Mouse (Mus musculus) natural killer cell, adult 2 months (primary cell): Measurements from ENCODE around the gene Tpk1.

ENCODE experiments used
- DNase-seq, 2 experiments: peaks; one replicate each; pipeline ENCODE4 v3.0.0; 2022; ENCODE audit warnings: low spot score in 2 of 2

The Tpk1 gene

GRCm38 (mm10) chr6:43354562-43355241, 311.4 kb downstream of the Tpk1 start:
- DNase-seq, result no peak

DNA sequence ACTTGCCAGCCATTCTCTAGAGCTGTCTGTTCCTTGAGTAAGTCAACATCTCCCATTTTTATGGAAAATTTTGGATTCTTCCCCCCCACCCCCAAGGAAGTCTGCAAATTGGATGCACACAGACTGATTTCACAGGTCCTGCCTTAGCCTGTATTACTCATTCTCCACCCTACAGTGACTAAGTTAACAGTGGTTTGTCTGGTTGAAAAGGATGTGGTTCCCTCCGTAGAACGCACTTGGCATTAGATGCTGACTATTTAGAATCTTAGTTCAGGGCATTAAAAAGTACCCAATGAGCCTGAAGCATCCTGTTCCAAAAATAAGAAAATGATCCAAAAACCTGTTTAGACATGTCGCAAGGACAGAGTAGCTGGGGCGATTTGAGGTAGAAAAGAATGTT, 312.6 kb downstream of the Tpk1 start:
- DNase-seq, result no peak

DNA sequence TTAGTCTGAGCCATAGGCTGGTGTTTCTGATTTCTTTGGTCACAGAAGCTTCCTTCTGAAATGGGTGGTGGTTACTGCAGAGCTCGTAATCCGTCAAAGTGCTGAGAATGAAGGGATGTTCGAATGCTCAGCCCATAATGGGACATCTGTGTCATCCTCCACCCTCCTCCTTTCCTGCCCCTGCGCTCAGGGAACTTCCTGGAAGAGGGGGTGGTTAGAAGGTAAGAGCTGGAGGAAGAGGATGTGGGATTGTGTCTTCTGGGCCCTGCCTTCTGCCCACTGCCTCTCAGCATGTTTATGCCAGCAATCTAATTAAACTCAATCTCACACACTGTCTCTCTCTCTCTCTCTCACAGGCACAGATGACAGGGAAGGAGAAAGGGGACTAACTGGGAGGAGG, 317.0 kb downstream of the Tpk1 start:
- DNase-seq, result no peak

DNA sequence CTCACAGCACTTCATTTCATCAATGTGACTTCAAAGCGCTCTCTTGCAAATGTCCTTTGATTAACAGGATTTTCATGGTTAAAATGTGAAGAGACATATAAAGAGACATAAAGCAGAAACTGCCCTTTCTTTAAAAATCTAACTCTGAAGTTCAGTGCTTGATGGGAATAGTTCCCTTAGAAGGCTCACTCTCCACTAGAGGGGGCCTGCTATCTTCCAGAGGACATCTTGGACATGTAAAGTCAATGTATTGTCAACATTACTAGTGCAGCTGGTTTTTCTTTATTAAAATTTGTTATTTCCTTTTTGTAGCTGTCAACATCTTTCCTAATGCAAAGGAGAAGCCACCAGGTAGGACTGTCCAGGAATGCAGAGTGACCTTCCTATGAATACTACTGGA, 318.4 kb downstream of the Tpk1 start:
- DNase-seq, result no peak

GRCm38 (mm10) chr6:43343006-43343405, 323.1 kb downstream of the Tpk1 start:
- no peak for DNase-seq

DNA sequence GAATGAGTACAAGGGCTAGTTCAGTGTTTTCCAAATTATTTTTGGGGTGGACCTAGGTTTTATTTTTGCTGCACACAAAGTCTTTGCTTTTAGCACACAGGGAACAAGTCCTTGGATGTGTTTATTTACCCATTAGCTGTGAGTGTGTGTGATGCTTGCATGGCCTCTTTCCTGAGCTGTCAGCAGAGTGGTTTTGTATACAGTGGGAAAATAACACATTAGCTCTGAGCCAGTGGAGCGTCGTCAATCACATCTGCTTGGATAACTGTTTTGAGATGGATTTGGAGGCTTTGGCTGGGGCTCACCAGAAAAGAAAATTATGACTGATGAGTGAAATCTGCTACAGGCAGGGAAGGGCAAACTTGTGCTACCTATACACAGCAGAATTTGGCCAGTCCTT, 323.7 kb downstream of the Tpk1 start:
- no peak for DNase-seq

DNA sequence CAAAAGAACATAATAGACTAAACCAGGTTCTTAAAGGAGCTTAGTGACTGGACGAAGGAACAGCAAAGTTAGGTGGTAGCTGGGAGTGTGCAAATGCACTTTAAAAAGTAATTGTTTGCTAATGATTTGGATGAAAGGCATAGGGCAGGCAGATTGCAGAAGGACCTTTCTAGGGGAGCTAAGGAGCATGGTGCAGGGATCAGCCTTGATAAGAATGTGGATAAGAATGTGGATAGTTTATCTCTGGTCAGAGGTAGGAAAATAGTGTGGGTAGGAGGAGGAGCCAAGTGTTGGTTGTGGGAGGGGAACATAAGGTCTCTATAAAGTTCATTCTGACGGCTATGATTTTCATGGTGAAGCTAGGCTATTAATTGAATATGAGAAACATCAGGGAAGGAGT, 327.3 kb downstream of the Tpk1 start:
- DNase-seq, result no peak

- DNase-seq, result no peak
Observed at GRCm38 (mm10) chr6:43337491-43337961, 328.6 kb downstream of the Tpk1 start.

DNA sequence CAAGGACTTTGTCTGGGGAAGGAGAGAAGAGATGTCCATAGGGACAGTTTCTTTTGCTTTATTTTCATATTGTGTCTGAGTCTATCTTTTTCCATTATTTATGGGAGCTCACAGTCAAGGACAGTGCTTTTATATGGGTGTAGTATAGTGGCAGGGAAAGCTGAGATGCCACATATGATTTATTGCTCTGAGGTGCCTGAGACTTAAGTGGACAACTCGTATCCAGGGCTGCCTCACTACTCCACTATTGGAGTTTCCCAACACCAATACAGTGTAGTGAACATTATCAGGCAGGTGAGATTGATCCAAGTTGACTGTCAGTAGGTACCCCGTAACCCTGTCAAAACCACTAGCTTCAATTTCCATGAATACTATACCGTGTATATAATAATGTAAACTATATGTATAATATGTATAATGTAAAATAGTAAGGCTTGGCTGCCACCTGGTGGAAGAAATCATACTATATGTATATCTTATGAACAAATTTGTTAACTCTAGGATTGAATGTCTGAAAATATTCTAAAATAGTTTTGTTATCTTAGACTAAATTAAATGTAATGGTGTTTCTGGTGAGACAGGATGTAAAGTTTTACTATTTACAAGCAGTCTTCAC, 330.4 kb downstream of the Tpk1 start:
- DNase-seq, result no peak

DNA sequence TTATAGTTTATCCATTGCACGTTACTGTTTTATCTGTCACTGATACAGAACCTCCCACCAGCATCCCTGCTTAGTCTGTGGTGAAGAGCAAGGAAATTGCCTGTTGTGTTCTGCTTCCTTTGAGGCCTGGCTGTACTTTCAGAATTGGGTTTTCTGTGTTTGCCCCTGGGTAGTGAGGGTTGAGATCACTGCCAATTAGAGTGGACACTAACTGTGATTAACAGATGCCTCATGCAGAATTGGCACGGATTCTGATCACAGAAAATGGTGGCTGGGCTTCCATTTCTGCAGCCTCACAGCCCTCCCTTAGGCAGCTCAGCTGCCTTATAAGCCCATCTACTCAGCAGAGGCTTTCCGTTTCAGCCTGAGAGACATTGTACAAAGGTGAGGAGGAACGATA, 332.6 kb downstream of the Tpk1 start:
- no peak for DNase-seq

DNA sequence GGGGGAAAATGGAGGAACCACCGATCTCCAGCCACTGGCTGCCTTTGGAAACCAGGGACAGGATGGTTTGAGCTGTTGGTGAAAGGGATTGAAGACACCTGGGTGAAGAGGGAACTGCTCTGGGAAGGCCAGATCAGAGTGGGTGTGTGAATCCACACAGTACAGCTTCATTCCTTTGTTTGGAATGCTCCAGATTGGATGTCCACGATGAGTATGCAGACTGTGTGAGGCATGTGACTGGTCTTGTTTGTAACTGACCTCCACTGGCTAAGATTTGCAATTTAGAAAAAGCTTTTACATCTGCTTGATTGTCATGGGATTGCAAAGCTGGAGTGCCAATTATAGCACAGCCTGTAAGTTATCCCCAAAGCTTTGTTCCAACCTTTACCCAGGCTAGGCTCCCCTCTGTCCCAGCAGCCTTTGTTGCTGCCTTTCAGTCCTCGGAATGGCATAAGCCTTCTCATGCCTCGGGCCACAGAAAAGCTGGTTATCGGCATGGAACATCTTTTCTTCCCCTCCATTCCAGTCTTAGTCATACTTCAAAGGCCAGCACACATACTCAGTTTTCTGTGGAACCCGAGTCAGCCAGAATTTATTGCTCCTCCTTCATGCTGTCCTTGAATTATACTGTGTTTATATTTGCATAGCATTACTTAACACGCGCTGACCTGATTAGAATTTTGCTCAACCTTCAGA, 353.0 kb downstream of the Tpk1 start:
- no peak for DNase-seq

DNA sequence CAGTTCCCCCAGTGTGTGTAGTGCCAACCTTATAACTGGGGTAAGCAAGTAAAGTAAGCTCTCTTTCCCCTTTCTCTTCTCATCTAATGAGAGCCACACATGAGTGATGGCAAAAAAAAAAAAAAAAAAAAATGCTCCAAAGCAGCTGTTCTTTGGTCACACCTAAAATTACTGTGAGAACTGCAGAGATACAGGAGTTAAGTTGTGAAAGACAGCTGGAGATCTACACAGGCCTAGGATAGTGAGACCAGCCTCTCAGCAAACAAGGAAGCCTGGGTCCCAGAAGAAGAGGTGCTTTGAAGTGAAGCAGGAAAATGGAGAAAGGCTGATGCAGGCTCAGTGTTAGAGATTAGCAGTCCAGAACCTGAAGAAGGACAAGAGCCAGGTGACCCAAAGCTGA, 353.5 kb downstream of the Tpk1 start:
- no peak for DNase-seq

DNA sequence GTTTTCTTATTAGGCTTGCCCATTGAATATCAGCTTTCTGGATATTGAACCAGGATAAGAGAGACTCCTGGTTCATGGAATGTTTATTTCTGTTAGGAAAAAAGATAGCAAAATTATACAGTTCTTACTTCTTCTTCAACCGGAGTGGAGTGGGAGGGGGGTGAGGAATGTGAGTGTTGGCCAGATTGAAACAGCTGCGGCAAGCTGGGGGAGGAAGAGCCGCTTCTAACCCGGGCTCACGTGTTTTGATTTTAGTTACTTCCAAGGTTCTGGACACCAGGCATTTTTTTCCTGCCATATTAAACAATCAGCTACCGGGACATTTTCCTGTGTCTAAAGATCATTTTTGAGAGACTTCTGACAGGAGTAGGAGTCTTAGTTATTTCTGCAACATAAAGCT, 356.0 kb downstream of the Tpk1 start:
- no peak for DNase-seq

GRCm38 (mm10) chr6:43309454-43309853, 356.6 kb downstream of the Tpk1 start, which contains the start of gene Nobox:
Gene Nobox (minus strand): TSS chr6:43309554.
- DNase-seq, result no peak

DNA sequence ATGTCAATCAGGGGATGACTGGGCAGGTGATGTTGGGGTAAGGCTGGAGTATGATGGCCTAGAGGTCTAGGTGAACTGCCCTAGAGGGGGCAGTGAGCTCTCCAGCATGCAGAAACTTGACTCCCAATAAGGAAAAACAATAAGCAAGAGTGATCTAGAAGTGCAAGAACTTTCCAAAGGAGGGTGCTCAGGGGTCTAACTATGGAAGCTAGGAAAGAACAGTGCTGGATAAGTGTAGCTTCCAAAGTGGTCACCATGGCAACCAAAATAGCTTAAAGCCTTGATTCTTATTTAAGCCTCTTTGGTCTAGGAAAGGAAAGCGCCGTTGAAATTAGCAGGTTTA, 368.6 kb downstream of the Tpk1 start:
- no peak for DNase-seq

- no peak for DNase-seq
Observed at GRCm38 (mm10) chr6:43296798-43297507, 369.1 kb downstream of the Tpk1 start.

DNA sequence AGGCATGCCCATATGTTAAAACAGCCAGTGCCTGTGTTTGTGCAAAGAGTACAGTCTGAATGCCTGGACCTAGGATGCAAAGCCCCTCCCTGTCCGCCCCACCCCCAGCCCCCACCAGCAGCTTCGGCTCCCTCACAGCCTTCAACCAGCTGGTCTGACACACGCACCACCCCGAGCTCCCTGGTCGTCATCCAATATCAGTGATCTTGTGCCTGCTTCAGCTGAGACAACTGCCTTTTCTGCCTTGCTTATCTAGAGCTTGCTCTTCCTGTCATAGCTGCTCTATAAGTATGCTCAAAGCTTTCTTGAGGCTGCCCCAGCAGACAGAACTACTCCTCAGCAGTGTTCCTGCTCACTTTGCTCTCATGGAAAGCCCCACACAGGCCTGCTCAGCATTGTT, 370.2 kb downstream of the Tpk1 start:
- no peak for DNase-seq
